Mouse (Mus musculus): ENCODE measurements around the gene Gpr108. TPM values are rescaled to one million over a fixed set of nuclear protein-coding genes. Genes with fewer than 3 reads are reported as not detected.
"Not testable (repeated sequence)": the region's sequence is repeated elsewhere in the genome, so short reads cannot be mapped to it uniquely, and the experiment has no call there.

Gpr108 gene
- 10 to 100 TPM; 22.6 to 25.4 TPM for total RNA-seq (2021)
- long read RNA-seq, experiment 1, transcript Gpr108-204 (17 exons, 2,405 nt), result minor isoform, 26 of 63 reads
- long read RNA-seq, experiment 1, transcript Gpr108-201 (17 exons, 2,064 nt), result major isoform, 29 of 63 reads
- long read RNA-seq, experiment 1, partial matches to known transcripts, result 2 of 63 reads
- long read RNA-seq, experiment 1, other reads (novel, unspliced or antisense), result 6 of 63 reads
- long read RNA-seq, experiment 2, transcript Gpr108-204 (17 exons, 2,405 nt), result minor isoform, 23 of 53 reads
- long read RNA-seq, experiment 2, transcript Gpr108-201 (17 exons, 2,064 nt), result major isoform, 26 of 53 reads
- long read RNA-seq, experiment 2, partial matches to known transcripts, result 2 of 53 reads
- long read RNA-seq, experiment 2, other reads (novel, unspliced or antisense), result 2 of 53 reads

DNA sequence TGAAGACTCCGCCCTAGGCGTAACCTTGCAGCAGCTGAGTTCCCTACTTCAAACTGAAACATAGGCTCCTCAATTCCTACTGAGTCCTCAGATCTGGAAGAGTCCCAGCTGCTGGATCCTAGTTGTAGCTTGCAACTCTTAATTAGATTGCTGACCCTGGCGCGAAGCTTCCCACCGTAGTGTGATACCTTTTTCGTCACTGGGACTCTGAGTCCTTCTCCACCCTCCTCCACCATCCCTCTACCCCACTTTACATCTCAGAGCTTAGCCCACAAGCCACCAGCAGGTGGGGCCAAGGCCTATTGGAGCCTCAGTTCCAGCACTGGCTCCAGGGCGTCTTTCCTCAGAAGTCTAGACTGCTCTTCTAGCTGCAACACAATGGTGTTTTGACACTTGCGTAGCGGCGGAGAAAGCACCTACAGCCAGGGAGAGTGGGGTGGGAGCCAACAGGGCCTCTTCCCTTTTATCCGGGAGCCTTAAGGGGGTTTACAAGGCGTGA is at the start of gene Gpr108:
Gpr108 (minus strand) TSS at position 246 of the 499 bp plus-strand sequence.
- DNase-seq (ENCODE audit: low spot score), result peak; percentile 90

DNA sequence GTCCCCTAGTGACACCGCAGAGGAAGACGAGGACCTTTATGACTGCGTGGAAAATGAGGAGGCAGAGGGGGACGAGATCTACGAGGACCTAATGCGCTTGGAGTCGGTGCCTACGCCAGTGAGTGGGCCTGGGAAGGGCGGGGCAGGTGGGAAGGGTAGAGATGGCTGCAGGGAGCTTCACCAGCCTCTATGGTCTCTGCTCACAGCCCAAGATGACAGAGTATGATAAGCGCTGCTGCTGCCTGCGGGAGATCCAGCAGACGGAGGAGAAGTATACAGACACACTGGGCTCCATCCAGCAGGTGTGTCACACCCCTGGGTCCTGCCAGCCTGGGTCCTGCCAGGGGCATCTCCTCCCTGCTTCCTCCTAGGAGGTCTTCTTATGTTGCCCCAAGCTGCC is 48.8 kb upstream of the Gpr108 start:
- DNase-seq (ENCODE audit: low spot score), result no peak

DNA sequence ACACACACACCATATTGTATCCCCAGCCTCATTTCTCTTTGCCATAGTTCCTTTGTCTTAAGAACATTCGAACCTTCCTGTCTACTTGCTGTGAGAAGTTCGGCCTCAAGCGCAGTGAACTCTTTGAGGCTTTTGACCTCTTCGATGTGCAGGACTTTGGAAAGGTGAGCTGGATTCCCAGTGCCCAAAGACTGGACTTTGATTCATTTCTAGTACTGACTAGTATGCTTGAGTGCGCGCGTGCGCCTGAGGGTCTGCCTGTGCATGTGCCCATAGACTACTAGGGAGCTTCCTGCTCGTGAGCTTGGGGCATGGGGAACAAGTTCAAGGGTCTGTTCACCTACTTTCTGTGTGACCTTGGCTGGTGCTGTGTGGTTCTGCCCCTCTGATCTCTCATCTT is 47.7 kb upstream of the Gpr108 start:
- DNase-seq (ENCODE audit: low spot score), result no peak

DNA sequence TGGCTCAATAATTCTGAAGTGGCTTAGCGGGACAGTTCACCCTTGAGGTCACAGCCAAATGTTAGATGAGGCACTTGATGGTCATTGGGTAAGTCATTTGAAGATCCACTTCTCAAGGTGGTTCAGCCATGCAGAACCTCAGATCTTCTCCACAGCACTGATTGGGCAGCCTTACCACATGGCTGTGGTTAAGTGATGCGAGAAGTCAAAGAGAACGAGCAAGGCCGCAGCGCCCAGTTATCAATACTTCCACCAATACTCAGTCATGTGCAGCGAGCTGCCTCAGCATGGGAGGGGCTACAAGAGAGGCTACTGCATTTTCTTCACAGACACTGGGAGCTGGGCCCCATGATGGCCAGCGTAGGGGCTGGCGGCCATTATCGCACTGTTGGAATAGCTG is 44.7 kb upstream of the Gpr108 start:
- no peak for DNase-seq (ENCODE audit: low spot score)

DNA sequence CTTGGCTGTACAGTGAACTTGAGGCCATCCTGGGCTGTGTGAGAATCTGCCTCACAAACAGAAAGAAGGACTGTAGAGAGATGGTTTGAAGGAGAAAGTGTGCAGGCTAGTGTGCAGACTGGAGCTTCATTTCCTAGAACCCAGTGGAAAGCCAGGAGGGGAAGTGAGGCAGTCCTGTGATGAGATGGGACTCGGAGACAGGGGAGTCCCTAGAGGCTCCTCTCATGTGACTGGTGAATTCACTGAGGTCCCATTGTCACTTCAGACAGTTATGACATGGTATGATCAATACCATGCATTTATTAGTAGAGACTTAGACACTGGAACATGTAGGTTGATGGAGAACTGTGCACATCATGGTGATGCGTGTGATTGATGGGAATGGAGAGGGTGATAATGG is 44.1 kb upstream of the Gpr108 start:
- DNase-seq (ENCODE audit: low spot score), result no peak

DNA sequence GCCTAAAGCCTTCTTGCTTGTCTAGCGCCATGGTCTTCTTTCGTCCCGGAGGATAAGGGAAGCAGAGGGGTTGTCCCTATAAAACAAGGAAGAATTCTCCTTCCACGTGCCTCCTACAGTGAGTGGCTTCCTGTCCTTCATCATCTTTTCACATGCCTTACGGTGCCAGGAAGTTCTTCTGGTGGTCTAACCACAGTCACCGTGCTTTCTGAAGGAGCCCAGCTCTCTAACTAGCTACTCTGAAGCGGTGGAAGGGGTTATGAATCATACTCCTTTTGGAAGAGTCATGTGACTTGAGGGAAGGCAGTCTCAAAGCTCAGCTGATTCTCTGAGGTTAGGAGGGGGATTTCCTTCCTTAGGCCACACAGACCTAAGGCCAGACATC is 42.4 kb upstream of the Gpr108 start:
- DNase-seq (ENCODE audit: low spot score), result no peak

DNA sequence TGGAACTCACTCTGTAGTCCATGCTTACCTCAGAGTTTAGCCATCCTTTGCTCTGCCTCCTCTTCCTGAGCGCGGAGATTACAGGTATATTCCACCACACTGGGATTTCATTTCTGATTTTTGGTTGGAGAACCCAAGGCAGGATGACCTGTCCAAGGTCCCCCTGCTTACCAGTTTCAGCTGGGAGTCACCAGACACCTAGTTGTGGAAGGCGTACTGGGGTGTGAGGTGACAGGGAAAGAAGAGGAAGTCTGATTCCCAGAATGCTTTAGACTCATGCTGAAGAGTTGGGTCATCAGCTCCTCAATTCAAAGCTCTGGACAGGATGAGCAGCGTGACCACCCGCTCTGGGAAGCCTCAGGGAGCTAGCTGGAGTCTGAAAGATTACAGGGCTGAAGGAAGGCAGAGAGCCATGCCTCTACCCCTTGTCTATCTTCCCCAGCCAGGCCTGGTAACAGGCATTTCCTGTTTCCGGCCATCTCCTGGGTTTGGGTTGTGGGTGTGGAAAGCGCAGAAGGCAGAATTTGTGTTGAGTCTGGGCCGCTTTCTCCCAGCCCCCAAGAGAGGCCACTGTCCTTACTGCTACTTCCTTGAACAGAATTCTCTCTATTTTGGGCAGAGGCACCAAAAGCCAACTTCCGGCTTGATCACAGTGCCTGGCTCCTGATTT is 41.9 kb upstream of the Gpr108 start:
- DNase-seq (ENCODE audit: low spot score), result no peak

DNA sequence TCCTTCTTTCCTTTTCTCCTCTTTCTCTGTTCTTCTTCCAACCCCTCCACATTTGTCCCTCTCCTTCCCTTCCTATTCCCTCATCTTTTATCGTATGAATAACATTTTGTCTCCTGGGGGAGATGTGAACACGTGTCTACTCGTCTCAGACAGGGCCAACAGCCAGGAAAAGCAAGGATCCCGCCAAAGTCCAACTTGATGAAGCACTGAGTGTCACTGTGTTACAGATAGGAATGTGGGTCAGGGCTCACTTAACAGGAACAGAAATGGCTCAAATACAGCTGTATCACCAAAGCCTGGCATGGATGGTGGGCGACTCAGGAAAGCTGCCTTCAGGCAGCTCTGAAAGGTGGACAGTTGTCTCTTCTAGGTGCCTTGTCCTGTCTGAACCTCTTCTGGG is 41.0 kb upstream of the Gpr108 start:
- no peak for DNase-seq (ENCODE audit: low spot score)

DNA sequence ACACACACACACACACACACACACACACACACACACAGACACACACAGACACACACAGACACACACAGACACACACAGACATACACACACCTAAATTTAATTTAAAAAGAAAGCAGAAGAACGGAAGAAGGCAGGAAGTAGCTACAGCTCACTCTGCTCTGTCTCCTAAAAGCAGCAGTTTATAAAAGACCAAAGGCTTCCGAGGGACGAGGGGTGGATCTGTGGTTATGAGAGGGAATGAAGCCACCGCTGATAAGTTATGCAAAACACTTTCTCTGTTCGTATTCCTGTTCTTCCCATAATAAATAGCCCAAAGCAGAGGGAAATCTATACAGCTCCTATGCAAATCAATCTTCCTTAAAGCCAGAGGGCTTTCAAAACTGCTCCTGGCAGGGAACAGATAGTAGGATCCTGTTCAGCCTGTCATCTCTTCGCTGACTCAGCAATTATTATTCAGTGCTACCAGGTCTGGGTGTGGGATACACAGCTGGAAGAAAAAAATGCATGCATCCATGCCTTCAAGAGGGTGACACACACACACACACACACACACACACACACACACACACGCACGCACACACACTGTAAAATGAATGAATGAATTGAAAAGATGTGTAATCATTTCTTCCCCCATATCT is 38.6 kb upstream of the Gpr108 start:
- no peak for DNase-seq (ENCODE audit: low spot score)

DNA sequence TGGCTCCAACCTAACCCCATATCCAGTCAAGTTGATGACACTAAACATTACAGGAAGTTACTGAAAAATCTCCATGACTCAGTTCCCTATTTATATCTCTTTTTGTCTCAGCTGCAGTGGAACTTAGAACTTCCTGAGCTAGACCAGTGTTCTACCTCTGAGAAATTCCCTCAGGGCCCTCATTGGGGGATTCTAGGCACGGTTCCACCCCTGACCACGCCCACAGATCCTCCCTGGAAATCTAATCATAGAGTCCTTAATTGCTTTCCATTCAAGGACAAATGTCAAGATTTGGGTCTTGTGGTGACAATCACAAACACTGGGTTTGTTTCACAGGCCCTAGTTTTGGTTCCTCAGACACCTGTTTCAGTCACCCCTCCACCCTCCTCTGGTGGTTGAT is 36.8 kb upstream of the Gpr108 start:
- no peak for DNase-seq (ENCODE audit: low spot score)

DNA sequence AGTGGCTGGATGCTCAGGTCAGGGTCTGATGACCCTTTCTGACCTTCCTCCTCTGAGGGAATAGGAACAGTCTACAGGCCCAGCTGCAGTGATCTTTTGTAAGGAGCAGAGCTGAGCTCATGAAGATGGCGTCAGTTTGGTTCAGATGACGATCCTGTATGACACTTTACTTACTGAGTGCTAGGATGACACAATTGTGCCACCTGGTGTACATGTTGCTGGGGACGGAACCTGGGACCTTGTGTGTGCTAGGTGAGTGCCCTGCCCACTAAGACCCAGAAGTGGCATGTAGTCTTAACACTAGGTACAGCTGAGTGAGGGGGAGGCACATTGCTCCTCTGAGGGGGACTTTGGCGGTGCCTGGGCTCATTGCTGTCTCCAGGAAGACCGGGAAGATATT is 35.7 kb upstream of the Gpr108 start:
- no peak for DNase-seq (ENCODE audit: low spot score)

DNA sequence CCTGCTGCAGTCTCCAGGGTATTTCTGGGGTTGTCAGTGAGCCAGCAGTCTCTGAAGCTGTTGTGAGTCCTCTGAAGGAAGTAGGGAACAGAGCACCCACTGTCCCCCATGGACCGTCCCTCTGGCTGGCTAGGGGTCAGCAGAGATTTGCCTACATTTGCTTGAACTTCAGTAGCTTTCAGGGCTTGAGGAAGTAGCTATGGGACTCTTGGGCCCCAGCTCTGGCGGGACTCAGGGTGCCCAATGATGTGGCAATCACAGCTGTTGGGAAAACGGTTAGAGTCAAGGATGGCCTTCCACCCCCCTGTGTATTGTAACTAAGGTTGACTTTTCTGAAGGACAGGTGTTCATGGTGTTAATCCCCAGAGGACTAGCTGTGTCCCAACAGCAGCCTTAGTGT is 32.2 kb upstream of the Gpr108 start:
- DNase-seq (ENCODE audit: low spot score), result no peak

DNA sequence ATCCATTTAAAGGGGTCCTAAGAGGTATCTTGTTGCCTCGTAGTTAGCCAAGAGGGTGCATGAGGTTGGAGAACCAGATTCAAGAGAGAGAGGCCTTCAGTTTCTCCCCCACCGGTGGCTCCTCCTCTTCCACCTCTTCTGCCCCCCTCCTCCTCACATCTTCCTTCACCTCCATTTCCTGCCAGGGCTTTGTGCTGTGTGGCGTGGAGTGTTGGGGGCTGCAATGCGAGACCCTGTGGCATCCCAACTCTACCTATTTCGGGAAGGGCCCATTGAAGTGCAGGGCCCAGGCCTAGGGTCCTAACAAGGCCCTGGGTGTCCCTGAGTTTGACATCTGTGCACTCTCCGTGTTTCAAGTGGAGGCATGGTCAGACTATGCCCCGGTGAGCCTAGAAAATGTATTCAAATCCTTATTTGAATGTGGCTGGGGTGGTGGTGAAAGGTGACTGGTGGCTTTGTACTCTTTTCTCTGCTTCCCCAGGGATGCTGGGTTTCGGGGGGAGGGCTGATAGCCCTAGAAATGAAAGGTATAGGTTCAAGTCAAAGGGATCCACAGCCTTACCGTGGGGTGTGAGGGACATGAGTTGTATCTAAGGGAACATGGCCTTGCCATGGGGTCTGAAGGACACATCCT is 31.5 kb upstream of the Gpr108 start:
- no peak for DNase-seq (ENCODE audit: low spot score)

DNA sequence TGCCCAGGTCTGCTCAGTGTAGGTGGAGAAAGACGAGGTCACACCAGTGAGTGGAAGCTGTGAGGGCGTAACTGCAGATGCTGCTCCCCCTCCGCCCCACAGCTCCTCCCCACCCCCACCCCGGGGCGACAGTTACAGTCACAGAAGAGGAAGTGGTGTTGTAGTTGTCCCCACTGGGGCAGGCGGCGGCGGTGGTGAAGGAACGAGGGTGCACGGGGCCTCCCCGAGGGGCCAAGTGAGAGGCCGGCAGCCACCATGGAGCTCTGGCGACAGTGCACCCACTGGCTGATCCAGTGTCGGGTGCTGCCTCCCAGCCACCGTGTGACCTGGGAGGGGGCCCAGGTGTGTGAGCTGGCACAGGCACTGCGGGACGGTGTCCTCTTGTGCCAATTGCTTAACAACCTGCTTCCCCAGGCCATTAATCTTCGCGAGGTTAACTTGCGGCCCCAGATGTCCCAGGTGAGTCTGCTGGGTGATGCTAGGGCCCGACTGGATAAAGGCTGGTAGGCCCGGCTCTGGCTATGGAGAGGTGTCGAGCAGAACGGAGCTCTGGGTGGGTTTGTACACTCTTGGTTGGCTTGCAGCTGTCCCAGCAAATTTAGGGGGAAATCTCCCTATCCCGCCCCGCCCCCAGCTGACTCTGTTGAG is 30.8 kb upstream of the Gpr108 start, which contains the start of gene Vav1:
Vav1 (plus strand) TSS at position 158 of the 648 bp plus-strand sequence.
- DNase-seq (ENCODE audit: low spot score), result no peak

DNA sequence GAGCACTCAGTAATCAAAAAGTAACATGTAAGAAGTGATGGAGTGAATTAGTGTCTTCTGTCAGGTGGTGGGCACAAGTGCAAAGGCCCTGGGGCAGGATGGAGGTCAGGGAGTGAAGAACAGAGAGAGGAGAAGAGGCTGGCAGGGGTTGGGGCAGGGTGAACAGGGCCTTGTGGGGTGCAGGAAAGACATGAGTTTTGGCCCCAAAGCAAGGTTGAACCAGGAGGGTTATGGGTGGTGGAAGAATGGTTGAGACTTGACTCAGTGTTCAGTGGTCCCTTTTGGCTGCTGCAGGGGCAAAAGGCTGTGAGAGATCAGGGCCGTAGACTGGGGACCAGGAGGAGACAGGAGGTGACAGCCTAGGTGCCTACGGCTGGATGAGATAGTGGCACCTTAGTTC is 30.3 kb upstream of the Gpr108 start:
- no peak for DNase-seq (ENCODE audit: low spot score)

DNA sequence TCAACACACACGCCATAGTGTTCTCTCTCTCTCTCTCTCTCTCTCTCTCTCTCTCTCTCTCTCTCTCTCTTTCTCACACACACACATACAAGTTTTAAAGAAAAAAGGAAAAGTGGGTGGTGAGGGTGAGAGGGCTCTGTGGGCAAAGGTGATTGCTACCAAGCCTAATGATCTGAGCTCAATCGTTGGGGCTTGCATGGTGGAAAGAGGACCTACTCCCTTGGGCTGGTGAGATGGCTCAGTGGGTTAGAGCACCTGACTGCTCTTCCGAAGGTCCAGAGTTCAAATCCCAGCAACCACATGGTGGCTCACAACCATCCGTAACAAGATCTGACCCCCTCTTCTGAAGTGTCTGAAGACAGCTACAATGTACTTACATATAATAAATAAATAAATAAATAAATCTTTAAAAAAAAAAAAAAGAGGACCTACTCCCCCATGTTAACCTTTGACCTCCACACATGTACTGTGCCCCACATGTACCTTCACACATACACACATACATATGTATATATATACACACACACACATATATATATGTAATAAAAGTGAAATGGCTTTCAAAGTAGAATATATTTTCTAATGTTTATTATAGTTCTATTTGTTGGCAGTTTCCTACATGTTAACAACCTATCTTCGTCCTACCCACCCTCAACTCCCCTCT is 29.5 kb upstream of the Gpr108 start:
- DNase-seq (ENCODE audit: low spot score), result not testable (repeated sequence)

DNA sequence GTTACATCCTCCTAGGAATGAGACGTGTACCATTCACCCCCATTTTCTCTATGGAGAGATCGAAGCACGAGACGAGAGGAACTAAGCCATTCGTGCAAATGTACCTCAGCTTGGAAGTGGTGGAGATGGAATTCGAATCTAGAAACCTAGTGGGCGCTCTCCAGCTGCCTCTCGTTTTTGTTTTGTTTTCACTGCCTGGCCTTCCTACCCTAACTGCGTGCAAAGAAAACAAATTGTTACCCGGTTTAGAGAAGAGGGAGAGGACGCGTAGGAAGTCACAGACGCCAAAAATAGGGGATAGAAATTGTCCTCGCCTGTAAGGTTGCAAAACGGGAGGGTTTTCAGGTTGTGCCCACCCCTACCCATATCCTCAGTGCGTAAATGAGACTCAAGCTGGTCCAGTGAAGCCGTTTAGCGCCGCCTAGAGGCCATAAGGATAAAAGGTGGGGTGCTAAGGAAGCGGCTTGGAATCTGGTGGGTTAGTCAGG is 28.4 kb upstream of the Gpr108 start:
- peak; percentile 83 for DNase-seq (ENCODE audit: low spot score)

DNA sequence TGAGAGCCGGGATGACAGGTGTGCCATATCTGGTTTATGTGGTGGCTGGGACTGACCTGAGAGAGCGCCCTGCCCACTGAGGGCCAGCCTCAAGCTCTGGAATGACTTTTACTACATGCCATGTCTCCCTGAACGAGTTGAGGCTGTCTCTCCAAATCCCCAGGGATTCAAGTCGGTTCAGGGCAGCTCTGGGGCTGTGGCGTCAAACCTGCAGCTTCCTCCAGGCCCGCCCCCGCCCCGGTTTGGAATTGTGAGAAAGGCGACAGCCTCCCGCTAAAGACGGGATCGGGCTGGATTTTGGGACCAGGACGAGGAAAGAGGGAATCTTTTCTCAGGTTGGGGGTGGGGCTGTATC is 27.7 kb upstream of the Gpr108 start:
- no peak for DNase-seq (ENCODE audit: low spot score)

DNA sequence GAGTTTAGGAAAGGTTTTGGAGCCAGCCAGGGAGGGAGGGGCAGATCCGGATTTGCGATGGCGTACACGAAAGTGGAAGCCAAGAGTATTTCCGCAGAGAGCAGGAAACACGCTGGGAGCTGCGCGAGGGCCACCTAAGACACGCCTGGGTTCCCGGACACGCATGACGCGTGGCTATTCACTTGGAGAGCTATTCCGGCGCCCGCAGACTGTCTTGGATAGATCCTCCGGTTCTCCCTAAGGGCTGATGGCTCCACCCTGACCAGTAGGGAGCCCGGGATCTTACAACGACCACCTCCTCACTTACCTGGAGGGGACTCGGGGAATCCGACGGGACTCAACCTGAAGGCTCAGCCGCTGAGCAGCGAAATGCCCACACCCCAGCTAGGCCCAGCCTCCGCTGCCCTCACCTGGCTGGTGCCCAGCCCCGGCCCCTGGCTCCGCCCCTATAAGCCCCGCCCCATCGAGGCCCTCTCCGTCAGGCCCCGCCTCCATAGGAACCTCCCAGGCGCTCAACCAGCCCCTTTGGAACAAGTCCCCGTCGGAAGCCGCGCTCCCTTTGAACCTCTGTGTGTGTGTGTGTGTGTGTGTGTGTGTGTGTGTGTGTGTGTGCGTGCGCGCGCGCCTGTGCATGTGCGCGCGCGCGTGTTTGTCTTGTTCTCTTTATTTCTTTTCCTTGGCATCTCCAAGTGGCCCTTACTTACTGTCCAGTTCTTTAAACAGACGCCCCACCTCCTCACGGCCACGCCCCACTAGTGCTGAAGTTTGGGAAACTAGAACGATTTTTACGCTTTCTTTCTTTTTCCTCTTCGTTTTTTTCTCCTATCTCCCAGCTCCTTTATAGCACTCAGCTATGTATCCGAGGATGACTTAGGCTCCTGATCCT is 27.1 kb upstream of the Gpr108 start:
- peak; percentile 92 for DNase-seq (ENCODE audit: low spot score)

DNA sequence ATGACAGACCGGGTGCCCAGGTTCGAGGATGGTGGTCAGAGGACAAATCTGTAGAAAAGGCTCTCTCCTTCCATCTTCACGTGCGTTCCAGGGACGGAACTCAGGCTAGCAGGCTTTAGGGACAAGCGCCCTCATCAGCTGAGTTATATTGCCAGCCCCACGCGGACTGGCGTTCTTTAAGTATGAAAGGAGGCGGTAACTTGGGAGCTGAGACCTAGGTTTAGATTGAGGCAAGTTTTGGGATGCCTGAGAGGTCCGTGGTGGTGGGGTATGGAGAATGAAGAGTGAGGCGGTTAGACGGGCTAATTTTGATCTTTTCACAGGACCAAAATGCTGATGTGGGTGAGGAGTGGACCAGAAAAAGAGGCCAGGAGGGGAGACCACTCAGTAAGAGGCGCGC is 26.4 kb upstream of the Gpr108 start:
- no peak for DNase-seq (ENCODE audit: low spot score)
